ENCODE assay signal across 20 mouse cellular contexts in genomic region chr16:85682721-85683120, GRCm38 (mm10).
"Had no signal": no experiment of that assay in that cellular context is flagged by ENCODE, and none has a peak within 500 bp of the region (broad histone marks: within the 10 kb centered on the region; RNA-seq: fewer than 3 reads in every experiment).

No protein-coding gene starts in this region.

- ATAC-seq: liver, postnatal 0 days; lung, postnatal 0 days; midbrain, embryonic 15.5 days had no signal

- H3K4me2 ChIP-seq: limb, embryonic 12.5 days; limb, embryonic 15.5 days; liver, embryonic 11.5 days; lung, embryonic 14.5 days; midbrain, embryonic 12.5 days; midbrain, embryonic 15.5 days; neural tube, embryonic 13.5 days; stomach, embryonic 15.5 days had no signal

- H3K9ac ChIP-seq: limb, embryonic 12.5 days; limb, embryonic 15.5 days; liver, embryonic 14.5 days; liver, postnatal 0 days; lung, embryonic 14.5 days; midbrain, embryonic 12.5 days; midbrain, embryonic 15.5 days; neural tube, embryonic 13.5 days; stomach, embryonic 15.5 days had no signal

- H3K4me3 ChIP-seq: layer of hippocampus, adult 2 months; limb, embryonic 12.5 days; limb, embryonic 15.5 days; midbrain, embryonic 12.5 days; midbrain, embryonic 15.5 days; neural tube, embryonic 13.5 days; stomach, embryonic 15.5 days had no signal

- H3K4me1 ChIP-seq: limb, embryonic 15.5 days; midbrain, embryonic 12.5 days; midbrain, embryonic 15.5 days; neural tube, embryonic 13.5 days; stomach, embryonic 15.5 days had no signal

- DNase-seq: kidney, postnatal 25 days; layer of hippocampus, adult 9-11 months; liver, postnatal 0 days; lung, embryonic 14.5 days; right cerebral cortex, adult 18-20 months; right cerebral cortex, postnatal 25 days; spleen, adult 18-20 months; thymus, postnatal 25 days had no signal

- H3K9me3 ChIP-seq: limb, embryonic 12.5 days; limb, embryonic 15.5 days; midbrain, embryonic 12.5 days; midbrain, embryonic 15.5 days; neural tube, embryonic 13.5 days; stomach, embryonic 15.5 days had no signal

- H3K27ac ChIP-seq: kidney, postnatal 0 days; layer of hippocampus, adult 2 months; limb, embryonic 12.5 days; limb, embryonic 15.5 days; liver, embryonic 14.5 days; macrophage; midbrain, embryonic 12.5 days; midbrain, embryonic 15.5 days; neural tube, embryonic 13.5 days; stomach, embryonic 15.5 days had no signal

- H3K36me3 ChIP-seq: limb, embryonic 12.5 days; limb, embryonic 15.5 days; midbrain, embryonic 12.5 days; midbrain, embryonic 15.5 days; neural tube, embryonic 13.5 days; stomach, embryonic 15.5 days had no signal

- H3K27me3 ChIP-seq: limb, embryonic 12.5 days; limb, embryonic 15.5 days; midbrain, embryonic 12.5 days; midbrain, embryonic 15.5 days; neural tube, embryonic 13.5 days; stomach, embryonic 15.5 days had no signal
